Mouse (Mus musculus): ENCODE measurements around the gene Dkk2.

- TF ChIP-seq CTCF (IDR thresholded peaks at IDR 0.05; ENCODE audit: extremely low read depth, insufficient read length, insufficient replicate concordance, low read depth, low read length) (no peak), POLR2A (IDR thresholded peaks at IDR 0.05; ENCODE audit: low read depth, low read length) (no peak)
Measured at GRCm38 (mm10) chr3:132084680-132085079, 412 bp upstream of the Dkk2 start.

All from small intestine, adult 2 months (tissue).